Mouse (Mus musculus) embryonic fibroblast, embryonic 13.5 days (primary cell): ENCODE data around the gene Soga1.

Experiments used
- CTCF ChIP-seq: IDR thresholded peaks from 2 replicates; pipeline ENCODE4 v1.5.1; 2011; ENCODE audit warnings: mild to moderate bottlenecking, control low read depth, low read length, moderate library complexity, borderline replicate concordance; ENCODE audit not compliant: insufficient read depth
- POLR2A ChIP-seq: IDR thresholded peaks from 2 replicates; pipeline ENCODE4 v1.6.1; 2011; ENCODE audit warnings: low read depth, mild to moderate bottlenecking, control low read depth, low read length, moderate library complexity

- TF ChIP-seq CTCF = no peak
- TF ChIP-seq POLR2A = no peak
These were observed 13.2 kb downstream of the Soga1 start for GRCm38 (mm10) chr2:157065879-157066226.
